Mouse (Mus musculus) megakaryocyte, embryonic 14.5 days (primary cell): Measurements from ENCODE around the gene Lrg1.

Experiments used
- FLI1 ChIP-seq: IDR thresholded peaks from 2 replicates; pipeline ENCODE4 v1.6.1; 2012; ENCODE audit warnings: low read length, inconsistent platforms, mixed read lengths
- GATA1 ChIP-seq: IDR thresholded peaks from 3 replicates; pipeline ENCODE4 v1.6.1; 2012; ENCODE audit warnings: mixed read lengths, low read length, inconsistent platforms, borderline replicate concordance

DNA sequence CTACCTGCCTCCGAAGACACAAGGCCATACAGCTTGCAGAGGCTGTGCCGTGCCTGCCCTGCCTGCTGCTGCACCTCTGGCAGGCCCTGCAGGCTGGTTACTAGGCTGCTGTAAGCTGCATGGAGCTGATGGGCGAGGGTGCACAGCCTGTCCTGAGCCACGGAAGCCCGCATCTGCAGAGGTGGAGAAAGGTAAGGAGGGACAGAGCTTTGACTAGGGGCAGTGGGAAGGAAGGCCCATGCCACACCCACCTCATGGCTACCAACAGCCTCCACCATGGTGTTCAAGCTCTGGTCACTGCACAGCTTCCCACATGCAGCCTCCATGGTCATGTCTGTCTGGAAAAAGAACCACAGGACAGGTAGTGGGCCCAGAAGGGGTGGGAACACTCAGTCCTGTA, 19.6 kb downstream of the Lrg1 start:
- TF ChIP-seq GATA1: no peak
- no peak for TF ChIP-seq FLI1
